Mouse (Mus musculus): ENCODE results near the gene Larp7. TPM values are rescaled to one million over a fixed set of nuclear protein-coding genes. Genes with fewer than 3 reads are reported as not detected.

The Larp7 gene
- polyA plus RNA-seq (2015; fragmentation: Nextera tagmentation; extraction: Ambion mirVana): 58.2 and 59.1 TPM in 2 replicates

DNA sequence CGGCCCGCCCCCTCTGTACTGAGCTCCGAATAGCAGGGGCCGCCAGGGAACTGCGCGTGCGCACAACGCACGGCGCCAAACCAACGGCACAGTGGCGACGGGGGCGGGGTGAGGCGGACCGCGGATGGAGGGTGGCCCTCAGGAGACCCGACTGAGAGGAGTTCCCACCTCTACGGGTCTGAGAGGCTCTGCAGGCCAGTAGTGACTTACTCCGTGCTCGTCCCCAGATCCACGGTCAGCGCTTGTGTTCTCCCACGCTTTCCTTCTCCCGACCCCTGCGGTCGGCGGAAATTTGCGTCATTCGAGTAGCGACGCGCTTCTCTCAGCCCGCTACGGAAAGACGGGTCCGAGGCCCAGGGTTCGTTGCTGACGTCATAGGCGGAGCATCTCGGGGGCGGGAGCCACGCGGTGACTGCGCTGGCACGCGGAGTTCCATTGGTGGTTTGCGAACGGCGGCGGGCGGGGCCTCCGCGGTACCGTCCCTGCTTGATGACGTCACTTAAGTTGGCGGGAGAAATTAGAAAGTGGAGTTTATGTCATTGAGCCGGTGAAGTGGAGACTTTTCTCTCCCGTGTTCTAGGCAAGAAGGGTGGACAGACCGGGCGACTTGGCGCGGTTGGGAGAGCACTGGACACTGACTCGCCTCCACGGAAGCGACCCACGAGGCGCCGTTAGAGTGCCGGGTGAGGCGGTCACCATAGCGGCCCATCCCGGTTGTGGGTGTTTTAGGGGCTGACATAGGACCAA, at the start of gene Larp7, which contains the start of gene Zgrf1:
Larp7 (minus strand) TSS at position 377 of the 747 bp plus-strand sequence.
Zgrf1 (plus strand) TSS at position 517 of the 747 bp plus-strand sequence.
- WGBS: under 1% methylated on average over 73 of the region's 73 CpGs
- peaks cover 22% of the 10 kb centered on the region for H3K36me3 ChIP-seq (ENCODE audit: poor library complexity, severe bottlenecking)
- peak within 1 kb of the TSS; percentile 68 for H3K4me3 ChIP-seq
- peaks cover 21% of the 10 kb centered on the region for H3K4me1 ChIP-seq
- H3K4me2 ChIP-seq: peak within 1 kb of the TSS; percentile 68
- peak within 1 kb of the TSS; percentile 92 for H3K27ac ChIP-seq
- no peaks in the 10 kb centered on the region for H3K27me3 ChIP-seq
- no peaks in the 10 kb centered on the region for H3K9me3 ChIP-seq (replicated peaks)
- ATAC-seq: peak; percentile 99
- H3K9ac ChIP-seq: peak within 1 kb of the TSS; percentile 73

DNA sequence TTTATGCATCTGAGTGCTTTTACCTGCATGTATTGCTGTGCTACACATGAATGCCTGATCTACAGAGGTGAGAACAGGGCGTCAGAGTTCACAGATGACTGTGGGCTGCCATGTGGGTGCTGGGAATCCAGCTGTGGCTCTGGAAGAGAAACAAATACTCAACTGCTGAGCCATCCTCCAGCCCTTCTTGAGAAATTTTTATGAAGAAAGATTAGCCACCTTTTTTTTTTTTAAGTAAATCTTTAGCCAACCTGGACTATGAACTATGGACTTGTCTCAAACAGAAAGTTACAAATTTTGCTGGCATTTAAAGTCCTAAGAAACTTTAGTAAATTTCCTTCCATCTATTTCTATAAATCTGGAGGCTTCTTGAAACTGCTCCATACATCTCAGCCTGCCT, 44.0 kb upstream of the Larp7 start:
- no peak overlapping the region for H3K4me3 ChIP-seq
- H3K9ac ChIP-seq: no peak overlapping the region
- H3K9me3 ChIP-seq (replicated peaks): no peaks in the 10 kb centered on the region
- WGBS: 83% methylated on average over 1 of the region's 1 CpGs
- no peak overlapping the region for H3K4me2 ChIP-seq
- no peak overlapping the region for H3K27ac ChIP-seq
- no peaks in the 10 kb centered on the region for H3K4me1 ChIP-seq
- no peak for ATAC-seq
- H3K27me3 ChIP-seq: no peaks in the 10 kb centered on the region
- H3K36me3 ChIP-seq (ENCODE audit: poor library complexity, severe bottlenecking): peaks cover 31% of the 10 kb centered on the region

DNA sequence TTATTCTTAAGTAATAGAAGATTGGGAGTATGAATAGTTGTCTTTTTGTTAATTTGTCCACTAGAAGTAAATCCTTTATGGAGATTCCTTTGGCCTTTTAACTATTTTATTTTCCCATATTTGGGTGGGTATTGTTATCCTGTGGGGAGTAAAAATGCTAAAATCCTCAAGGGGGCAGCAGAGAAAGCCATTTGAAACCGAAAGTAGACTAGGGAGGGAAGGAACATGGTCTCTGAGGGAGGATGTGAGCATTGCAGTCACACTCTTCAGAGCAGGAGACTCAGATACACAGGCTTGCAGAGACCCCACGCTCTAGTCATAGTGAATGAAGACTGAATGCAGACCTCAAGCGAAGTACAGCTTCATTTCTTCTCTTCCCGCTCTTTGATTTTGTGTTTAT, 19.4 kb upstream of the Larp7 start:
- Histone ChIP-seq H3K4me3 (no peak overlapping the region), H3K36me3 (ENCODE audit: poor library complexity, severe bottlenecking) (peaks cover 43% of the 10 kb centered on the region), H3K27me3 (no peaks in the 10 kb centered on the region), H3K9ac (no peak overlapping the region), H3K27ac (no peak overlapping the region), H3K9me3 (replicated peaks) (no peaks in the 10 kb centered on the region), H3K4me1 (no peaks in the 10 kb centered on the region), H3K4me2 (no peak overlapping the region)
- WGBS: 59% methylated on average over 4 of the region's 4 CpGs
- ATAC-seq: peak; percentile 80

DNA sequence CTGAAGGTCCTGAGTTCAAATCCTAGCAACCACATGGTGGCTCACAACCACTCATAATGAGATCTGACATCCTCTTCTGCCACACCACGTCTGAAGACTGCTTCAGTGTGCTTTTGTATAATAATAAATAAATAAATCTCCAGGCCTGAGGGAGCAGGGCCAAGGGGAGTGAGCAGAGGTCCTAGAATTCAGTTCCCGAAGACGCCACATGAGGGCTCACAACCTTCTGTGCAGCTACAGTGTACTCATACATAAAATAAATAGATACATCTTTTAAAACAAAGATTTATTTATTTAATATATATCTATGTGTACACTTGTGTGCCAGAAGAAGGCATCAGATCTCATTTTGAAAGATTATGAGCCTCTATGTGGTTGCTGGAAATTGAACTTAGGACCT, 12.0 kb upstream of the Larp7 start:
- Histone ChIP-seq H3K4me3 (no peak overlapping the region), H3K9ac (no peak overlapping the region), H3K36me3 (ENCODE audit: poor library complexity, severe bottlenecking) (peaks cover 50% of the 10 kb centered on the region), H3K4me1 (no peaks in the 10 kb centered on the region), H3K4me2 (no peak overlapping the region), H3K27me3 (no peaks in the 10 kb centered on the region), H3K27ac (no peak overlapping the region), H3K9me3 (replicated peaks) (no peaks in the 10 kb centered on the region)
- 74% methylated on average over 3 of the region's 3 CpGs for WGBS
- ATAC-seq: no peak

DNA sequence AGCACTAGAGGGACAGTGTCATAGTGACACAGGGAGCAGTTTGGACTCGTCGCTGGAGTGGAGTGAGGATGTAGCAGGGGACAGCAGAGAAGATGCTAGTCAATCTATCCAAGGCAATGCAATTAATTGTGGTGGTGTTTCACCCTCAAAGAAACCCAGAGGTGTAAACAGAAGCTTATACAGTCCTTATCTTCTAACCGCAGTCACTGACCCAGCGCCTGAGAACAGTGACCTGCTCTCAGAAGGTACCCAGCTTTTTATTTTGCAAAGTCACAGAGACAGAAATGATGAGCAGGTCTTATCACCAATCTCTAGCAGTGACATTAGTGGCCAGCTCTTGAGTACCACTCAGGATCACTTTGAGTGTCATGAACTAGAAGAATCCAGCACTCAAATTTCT, 9.8 kb upstream of the Larp7 start:
- WGBS: 92% methylated on average over 4 of the region's 4 CpGs
- no peak overlapping the region for H3K4me2 ChIP-seq

DNA sequence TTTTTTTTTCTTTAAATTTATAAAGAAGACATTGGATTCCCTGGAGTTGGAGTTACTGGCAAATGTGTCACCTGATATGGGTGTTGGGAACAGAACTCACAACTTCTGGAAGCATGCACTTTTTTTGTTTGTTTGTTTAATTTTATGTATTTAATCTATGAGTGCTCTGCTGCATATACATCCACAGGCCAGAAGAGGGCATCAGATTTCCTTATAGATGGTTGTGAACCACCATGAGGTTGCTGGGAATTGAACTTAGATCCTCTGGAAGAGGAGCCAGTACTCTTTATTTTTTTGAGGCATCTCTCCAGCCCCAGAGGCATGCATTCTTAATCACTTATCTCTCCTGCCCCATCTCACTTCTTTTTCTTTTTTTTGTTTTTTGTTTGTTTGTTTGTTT, 5.1 kb upstream of the Larp7 start:
- peaks cover 15% of the 10 kb centered on the region for H3K4me1 ChIP-seq
- H3K27ac ChIP-seq: no peak overlapping the region
- H3K9ac ChIP-seq: no peak overlapping the region
- no peaks in the 10 kb centered on the region for H3K27me3 ChIP-seq
- ATAC-seq: no peak
- H3K4me2 ChIP-seq: no peak overlapping the region
- H3K4me3 ChIP-seq: no peak overlapping the region
- H3K9me3 ChIP-seq (replicated peaks): no peaks in the 10 kb centered on the region
- peaks cover 46% of the 10 kb centered on the region for H3K36me3 ChIP-seq (ENCODE audit: poor library complexity, severe bottlenecking)

More for the DNA sequence above, 9.8 kb upstream of the Larp7 start:
- Histone ChIP-seq H3K4me3 (no peak overlapping the region), H3K36me3 (ENCODE audit: poor library complexity, severe bottlenecking) (peaks cover 40% of the 10 kb centered on the region), H3K27me3 (no peaks in the 10 kb centered on the region), H3K9ac (no peak overlapping the region), H3K9me3 (replicated peaks) (no peaks in the 10 kb centered on the region), H3K27ac (no peak overlapping the region), H3K4me1 (no peaks in the 10 kb centered on the region)
- ATAC-seq: no peak

DNA sequence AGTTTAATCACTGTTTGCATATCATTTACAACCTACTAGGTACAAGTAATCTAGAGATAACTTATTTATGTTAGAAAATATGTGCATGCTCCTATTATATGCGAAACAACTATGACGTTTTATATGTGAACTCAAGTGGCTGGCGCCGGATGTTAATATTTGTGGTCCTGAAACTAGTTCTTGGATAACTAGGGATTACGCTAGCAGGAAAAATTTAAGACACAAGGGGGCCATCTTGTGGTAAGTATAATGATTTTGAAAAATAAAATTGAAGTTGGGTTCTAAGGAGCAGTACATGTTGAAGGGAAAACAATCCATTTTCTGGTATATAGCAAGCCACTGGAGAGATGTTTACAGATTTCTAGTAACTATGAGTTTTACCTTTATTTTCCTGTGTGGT, 1.6 kb upstream of the Larp7 start:
- Histone ChIP-seq H3K9ac (no peak overlapping the region), H3K36me3 (ENCODE audit: poor library complexity, severe bottlenecking) (peaks cover 25% of the 10 kb centered on the region), H3K4me1 (peaks cover 21% of the 10 kb centered on the region), H3K4me2 (peak overlapping the region; percentile 68), H3K4me3 (peak overlapping the region; percentile 68), H3K27me3 (no peaks in the 10 kb centered on the region), H3K27ac (no peak overlapping the region), H3K9me3 (replicated peaks) (no peaks in the 10 kb centered on the region)
- no peak for ATAC-seq
- WGBS: 64% methylated on average over 5 of the region's 5 CpGs

DNA sequence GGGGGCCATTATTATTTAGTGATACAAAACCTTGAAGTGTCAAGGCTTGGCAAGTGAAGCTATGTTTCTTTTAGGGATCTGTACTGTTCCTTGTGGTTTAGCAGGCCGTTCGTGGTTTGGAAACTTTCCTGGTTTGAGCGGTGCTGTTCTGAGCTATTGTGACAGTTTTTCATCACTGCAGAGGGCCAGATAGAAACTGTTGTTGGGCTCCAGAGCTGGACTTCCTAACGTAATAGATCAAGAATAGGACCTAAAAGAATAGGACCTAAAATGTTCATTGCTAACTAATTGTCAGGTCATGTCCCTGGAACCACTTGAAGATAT, 533 bp upstream of the Larp7 start:
- Histone ChIP-seq H3K4me3 (peak overlapping the region; percentile 68), H3K4me1 (peaks cover 21% of the 10 kb centered on the region), H3K9me3 (replicated peaks) (no peaks in the 10 kb centered on the region), H3K27me3 (no peaks in the 10 kb centered on the region), H3K9ac (peak overlapping the region; percentile 66), H3K36me3 (ENCODE audit: poor library complexity, severe bottlenecking) (peaks cover 22% of the 10 kb centered on the region), H3K4me2 (peak overlapping the region; percentile 68), H3K27ac (no peak overlapping the region; the same call in 1 of the 2 replicates)
- ATAC-seq: no peak
- 0% methylated on average over 4 of the region's 4 CpGs for WGBS

DNA sequence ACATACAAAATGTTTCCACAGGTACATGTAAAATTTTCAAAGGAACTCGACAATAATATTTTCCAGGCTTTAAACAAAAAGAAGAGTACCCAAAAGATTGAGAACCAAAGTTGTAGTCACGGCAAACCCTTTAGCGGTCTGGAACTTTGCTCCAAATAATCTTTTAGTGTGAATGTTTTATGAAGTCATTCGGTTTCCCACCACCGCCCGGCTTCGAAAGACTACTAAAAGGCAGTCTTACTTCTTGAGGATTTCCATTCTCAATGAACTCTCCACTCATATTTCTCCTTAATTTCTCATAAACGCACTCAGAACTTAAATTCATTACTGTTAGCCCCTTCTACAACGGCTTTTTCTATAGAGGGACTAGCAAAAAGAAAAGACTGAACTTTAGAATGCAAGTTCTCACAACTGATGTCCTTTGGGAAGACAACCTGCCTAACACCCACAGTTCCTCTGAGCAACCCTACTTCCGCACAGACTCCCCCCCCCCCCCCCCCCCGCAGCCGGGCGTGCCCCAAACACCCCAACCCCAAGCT, 646 bp downstream of the Larp7 start:
- no peaks in the 10 kb centered on the region for H3K9me3 ChIP-seq (replicated peaks)
- peaks cover 20% of the 10 kb centered on the region for H3K36me3 ChIP-seq (ENCODE audit: poor library complexity, severe bottlenecking)
- ATAC-seq: no peak
- peak overlapping the region; percentile 73 for H3K9ac ChIP-seq
- H3K4me3 ChIP-seq: peak overlapping the region; percentile 68
- no peaks in the 10 kb centered on the region for H3K27me3 ChIP-seq
- peak overlapping the region; percentile 92 for H3K27ac ChIP-seq
- peaks cover 21% of the 10 kb centered on the region for H3K4me1 ChIP-seq
- WGBS: 6% methylated on average over 12 of the region's 13 CpGs
- peak overlapping the region; percentile 62 for H3K4me2 ChIP-seq

DNA sequence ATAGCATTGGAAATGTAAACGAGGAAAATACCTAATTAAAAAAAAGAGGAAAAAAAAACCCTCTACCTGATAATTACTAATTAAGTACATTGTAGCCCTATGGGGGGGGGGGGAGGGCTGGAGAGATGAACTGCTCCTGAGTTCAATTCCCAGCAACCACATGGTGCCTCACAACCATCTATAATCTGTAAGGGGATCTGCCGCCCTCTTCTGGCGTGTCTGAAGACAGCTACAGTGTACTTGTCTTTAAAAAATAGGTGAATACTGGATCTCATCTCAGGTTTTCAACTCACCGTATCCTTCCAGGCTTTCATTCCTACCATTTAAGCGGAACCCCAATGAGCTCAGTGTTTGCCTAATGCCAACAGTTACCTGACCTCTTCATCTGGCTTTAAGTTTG, 5.3 kb downstream of the Larp7 start:
- H3K27ac ChIP-seq: no peak overlapping the region
- ATAC-seq: no peak
- peaks cover 26% of the 10 kb centered on the region for H3K36me3 ChIP-seq (ENCODE audit: poor library complexity, severe bottlenecking)
- no peak overlapping the region for H3K4me3 ChIP-seq
- peaks cover 7% of the 10 kb centered on the region; the same call in 1 of the 2 replicates for H3K4me1 ChIP-seq
- no peak overlapping the region for H3K4me2 ChIP-seq
- H3K27me3 ChIP-seq: no peaks in the 10 kb centered on the region
- 31% methylated on average over 5 of the region's 5 CpGs for WGBS
- H3K9me3 ChIP-seq (replicated peaks): no peaks in the 10 kb centered on the region
- no peak overlapping the region for H3K9ac ChIP-seq

DNA sequence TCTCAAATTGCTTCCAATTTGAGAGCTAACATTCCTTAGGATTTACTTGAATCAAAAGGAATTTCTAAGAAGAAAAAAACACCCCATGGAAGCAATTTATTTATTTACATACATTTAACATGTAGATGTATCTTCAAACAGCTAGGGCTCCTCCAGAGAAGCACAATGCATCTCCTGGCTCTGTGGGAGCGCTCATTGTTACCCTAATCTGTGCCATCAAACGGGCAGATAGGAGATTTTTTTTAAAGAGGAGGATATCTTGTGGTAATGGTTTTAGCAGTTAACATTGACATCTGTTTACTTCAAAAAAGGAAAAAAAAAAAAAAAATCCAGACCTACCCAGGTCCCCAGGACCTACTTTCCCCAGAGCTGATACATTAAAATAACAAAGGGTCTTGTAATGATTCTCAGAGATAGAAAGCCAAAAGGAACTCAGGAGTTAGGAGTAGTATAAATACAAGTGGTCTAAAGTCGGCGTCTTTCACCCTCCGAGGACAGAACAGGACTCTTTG, 8.5 kb downstream of the Larp7 start:
- Histone ChIP-seq H3K4me3 (no peak overlapping the region), H3K4me2 (no peak overlapping the region), H3K27me3 (no peaks in the 10 kb centered on the region), H3K9ac (no peak overlapping the region), H3K27ac (no peak overlapping the region), H3K9me3 (replicated peaks) (no peaks in the 10 kb centered on the region), H3K4me1 (no peaks in the 10 kb centered on the region), H3K36me3 (ENCODE audit: poor library complexity, severe bottlenecking) (peaks cover 41% of the 10 kb centered on the region)
- 19% methylated on average over 5 of the region's 5 CpGs for WGBS
- ATAC-seq: no peak

DNA sequence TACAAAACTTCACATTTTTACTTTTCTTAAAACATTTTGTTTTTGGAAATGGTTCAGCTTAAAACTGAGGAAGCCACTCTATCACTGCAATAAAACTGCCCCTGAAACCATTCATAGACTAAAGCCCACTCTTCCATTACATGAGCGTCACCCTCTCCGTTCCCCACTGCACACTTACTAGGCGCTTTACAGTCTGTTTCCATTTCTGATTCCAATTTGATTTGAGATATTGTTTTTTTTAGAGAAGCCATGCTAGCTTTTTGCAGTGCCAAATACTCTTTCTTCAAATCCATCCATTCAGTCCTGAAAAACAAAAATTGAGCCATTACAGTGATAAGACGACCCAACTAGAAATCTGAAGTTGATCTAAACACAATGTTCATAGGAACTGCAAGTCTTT, 9.2 kb downstream of the Larp7 start:
- H3K4me2 ChIP-seq: no peak overlapping the region
- no peak for ATAC-seq
- H3K9me3 ChIP-seq (replicated peaks): no peaks in the 10 kb centered on the region
- 78% methylated on average over 4 of the region's 4 CpGs for WGBS
- H3K9ac ChIP-seq: no peak overlapping the region
- H3K4me3 ChIP-seq: no peak overlapping the region
- H3K27me3 ChIP-seq: no peaks in the 10 kb centered on the region
- H3K27ac ChIP-seq: no peak overlapping the region
- peaks cover 41% of the 10 kb centered on the region for H3K36me3 ChIP-seq (ENCODE audit: poor library complexity, severe bottlenecking)
- no peaks in the 10 kb centered on the region for H3K4me1 ChIP-seq

Measured in forebrain, embryonic 13.5 days (tissue).